Mouse (Mus musculus): ENCODE data around the gene Gm16253. TPM values are rescaled to one million over a fixed set of nuclear protein-coding genes. Genes with fewer than 3 reads are reported as not detected.
A peak's percentile ranks its signal among the peaks of the same experiment; 100 is the strongest.
"Not testable (repeated sequence)": the region's sequence is repeated elsewhere in the genome, so short reads cannot be mapped to it uniquely, and the experiment has no call there.

The Gm16253 gene
- polyA plus RNA-seq, 1 experiment from 2014 or later = 1.7 TPM

- WGBS = 91% methylated on average over 4 of the region's 4 CpGs
- not testable (repeated sequence) for H3K27me3 ChIP-seq; H3K27ac ChIP-seq; H3K9me3 ChIP-seq; H3K4me2 ChIP-seq; H3K9ac ChIP-seq; H3K4me3 ChIP-seq (replicated peaks); ATAC-seq (ENCODE audit: low FRiP score)
- peaks cover 36% of the 10 kb centered on the region for H3K4me1 ChIP-seq
- H3K36me3 ChIP-seq (replicated peaks) = peaks cover 11% of the 10 kb centered on the region
These were observed 29.2 kb downstream of the Gm16253 start for GRCm38 (mm10) chr3:96606007-96606406.

- Histone ChIP-seq H3K9me3 (no peaks in the 10 kb centered on the region), H3K4me2 (no peak overlapping the region), H3K36me3 (replicated peaks) (peaks cover 11% of the 10 kb centered on the region), H3K4me1 (peaks cover 36% of the 10 kb centered on the region), H3K9ac (no peak overlapping the region), H3K27ac (no peak overlapping the region), H3K4me3 (replicated peaks) (no peak overlapping the region), H3K27me3 (no peaks in the 10 kb centered on the region)
- WGBS = 95% methylated on average over 4 of the region's 4 CpGs
- ATAC-seq (ENCODE audit: low FRiP score) = no peak
These were observed 29.8 kb downstream of the Gm16253 start for GRCm38 (mm10) chr3:96606618-96607017.

GRCm38 (mm10) chr3:96617941-96618340, 41.2 kb downstream of the Gm16253 start:
- Histone ChIP-seq H3K9me3 (no peaks in the 10 kb centered on the region), H3K36me3 (replicated peaks) (peaks cover 76% of the 10 kb centered on the region)
- 91% methylated on average over 3 of the region's 3 CpGs for WGBS

GRCm38 (mm10) chr3:96623201-96623600, 46.4 kb downstream of the Gm16253 start:
- no peak for ATAC-seq (ENCODE audit: low FRiP score)
- H3K27me3 ChIP-seq = no peaks in the 10 kb centered on the region
- WGBS = 90% methylated on average over 4 of the region's 4 CpGs
- no peak overlapping the region for H3K4me2 ChIP-seq
- H3K9ac ChIP-seq = no peak overlapping the region
- no peaks in the 10 kb centered on the region for H3K4me1 ChIP-seq
- H3K36me3 ChIP-seq (replicated peaks) = peaks cover 79% of the 10 kb centered on the region
- H3K9me3 ChIP-seq = no peaks in the 10 kb centered on the region
- no peak overlapping the region for H3K27ac ChIP-seq
- H3K4me3 ChIP-seq (replicated peaks) = no peak overlapping the region

More at GRCm38 (mm10) chr3:96617941-96618340, 41.2 kb downstream of the Gm16253 start:
- no peak overlapping the region for H3K4me3 ChIP-seq (replicated peaks)
- H3K27ac ChIP-seq = no peak overlapping the region
- ATAC-seq (ENCODE audit: low FRiP score) = no peak
- H3K27me3 ChIP-seq = no peaks in the 10 kb centered on the region
- no peaks in the 10 kb centered on the region for H3K4me1 ChIP-seq
- no peak overlapping the region for H3K9ac ChIP-seq
- no peak overlapping the region for H3K4me2 ChIP-seq

GRCm38 (mm10) chr3:96629729-96630600, 53.2 kb downstream of the Gm16253 start, which contains the start of gene Rbm8a:
Gene Rbm8a, plus strand, starts transcription at chr3:96629933.
- ATAC-seq (ENCODE audit: low FRiP score) = peak; percentile 95
- Histone ChIP-seq H3K27me3 (no peaks in the 10 kb centered on the region), H3K4me1 (peaks cover 20% of the 10 kb centered on the region), H3K4me3 (replicated peaks) (peak within 1 kb of the TSS; percentile 61), H3K36me3 (replicated peaks) (peaks cover 48% of the 10 kb centered on the region), H3K9me3 (no peaks in the 10 kb centered on the region), H3K4me2 (peak within 1 kb of the TSS; percentile 80), H3K9ac (peak within 1 kb of the TSS; percentile 70), H3K27ac (peak within 1 kb of the TSS; percentile 54)
- 1% methylated on average over 48 of the region's 48 CpGs for WGBS

Other genes with a start within 250 kb of the Gm16253 start
- not detected in 2 replicates for gene BC107364, start 124.7 kb upstream of the Gm16253 start, polyA plus RNA-seq (2016; fragmentation: Nextera tagmentation; extraction: Ambion mirVana)
- 0.54 and 0.84 TPM in 2 replicates for gene Hfe2, start 51.8 kb upstream of the Gm16253 start, polyA plus RNA-seq (2016; fragmentation: Nextera tagmentation; extraction: Ambion mirVana)
- 40.4 and 40.8 TPM in 2 replicates for gene Txnip, start 19.0 kb upstream of the Gm16253 start, polyA plus RNA-seq (2016; fragmentation: Nextera tagmentation; extraction: Ambion mirVana)
- 40.1 and 40.7 TPM in 2 replicates for gene Polr3gl, start 17.2 kb downstream of the Gm16253 start, polyA plus RNA-seq (2016; fragmentation: Nextera tagmentation; extraction: Ambion mirVana)
- gene Ankrd34a, start 19.7 kb downstream of the Gm16253 start, polyA plus RNA-seq (2016; fragmentation: Nextera tagmentation; extraction: Ambion mirVana) = 4.0 and 4.4 TPM in 2 replicates
- 5.8 and 6.2 TPM in 2 replicates for gene Lix1l, start 24.2 kb downstream of the Gm16253 start, polyA plus RNA-seq (2016; fragmentation: Nextera tagmentation; extraction: Ambion mirVana)
- gene Rbm8a, start 52.9 kb downstream of the Gm16253 start, polyA plus RNA-seq (2016; fragmentation: Nextera tagmentation; extraction: Ambion mirVana) = 164 and 181 TPM in 2 replicates
- gene Pex11b, start 58.4 kb downstream of the Gm16253 start, polyA plus RNA-seq (2016; fragmentation: Nextera tagmentation; extraction: Ambion mirVana) = 42.1 and 43.3 TPM in 2 replicates
- 0.09 TPM in 1 of 2 replicates, not detected in the other for gene Gm42957, start 58.5 kb downstream of the Gm16253 start, polyA plus RNA-seq (2016; fragmentation: Nextera tagmentation; extraction: Ambion mirVana)
- 0.51 and 0.84 TPM in 2 replicates for gene Itga10, start 68.6 kb downstream of the Gm16253 start, polyA plus RNA-seq (2016; fragmentation: Nextera tagmentation; extraction: Ambion mirVana)
- gene Ankrd35, start 93.1 kb downstream of the Gm16253 start, polyA plus RNA-seq (2016; fragmentation: Nextera tagmentation; extraction: Ambion mirVana) = 0.51 and 0.77 TPM in 2 replicates
- gene Pias3, start 119.4 kb downstream of the Gm16253 start, polyA plus RNA-seq (2016; fragmentation: Nextera tagmentation; extraction: Ambion mirVana) = 42.2 and 43.4 TPM in 2 replicates
- 7.5 and 8.7 TPM in 2 replicates for gene Nudt17, start 131.6 kb downstream of the Gm16253 start, polyA plus RNA-seq (2016; fragmentation: Nextera tagmentation; extraction: Ambion mirVana)
- 42.1 and 43.0 TPM in 2 replicates for gene Polr3c, start 150.6 kb downstream of the Gm16253 start, polyA plus RNA-seq (2016; fragmentation: Nextera tagmentation; extraction: Ambion mirVana)
- 79.9 and 86.2 TPM in 2 replicates for gene Rnf115, start 150.7 kb downstream of the Gm16253 start, polyA plus RNA-seq (2016; fragmentation: Nextera tagmentation; extraction: Ambion mirVana)